Mouse (Mus musculus) liver, adult 2 months (tissue): ENCODE data around the gene Ssmem1. TPM values are rescaled to one million over a fixed set of nuclear protein-coding genes. Genes with fewer than 3 reads are reported as not detected.

Experiments
- DNase-seq: peaks from one replicate; pipeline ENCODE4 v3.0.0-alpha.2; 2011; ENCODE audit warnings: low read depth, low spot score; ENCODE audit errors: extremely low read depth
- H3K27ac ChIP-seq: fragments of 200-500 bp; replicated peaks from 2 replicates; pipeline ENCODE4 v1.5.1; 2012; ENCODE audit warnings: low read depth, mild to moderate bottlenecking, control low read depth, inconsistent platforms, low read length; ENCODE audit not compliant: insufficient read depth
- H3K27me3 ChIP-seq: fragments of 200-500 bp; 2 replicates; pipeline ENCODE4 v1.6.1; 2012; ENCODE audit warnings: mild to moderate bottlenecking, moderate library complexity, low read length, inconsistent platforms; ENCODE audit not compliant: control insufficient read depth, insufficient read depth
- H3K36me3 ChIP-seq: fragments of 200-500 bp; 2 replicates; pipeline ENCODE4 v1.6.1; 2012; ENCODE audit warnings: low read length, inconsistent platforms; ENCODE audit not compliant: control insufficient read depth, insufficient read depth
- H3K4me1 ChIP-seq: fragments of 200-500 bp; 2 replicates; pipeline ENCODE4 v1.6.1; 2011; ENCODE audit warnings: low read length; ENCODE audit not compliant: control insufficient read depth, insufficient read depth
- H3K4me3 ChIP-seq: fragments of 200-500 bp; 2 replicates; pipeline ENCODE4 v1.5.1; 2011; ENCODE audit warnings: low read depth, mild to moderate bottlenecking, control low read depth, low read length, moderate library complexity; ENCODE audit not compliant: insufficient read depth
- H3K79me2 ChIP-seq: fragments of 200-500 bp; 2 replicates; pipeline ENCODE4 v1.6.1; 2012; ENCODE audit warnings: inconsistent platforms, mild to moderate bottlenecking, low read length, moderate library complexity; ENCODE audit not compliant: control insufficient read depth, insufficient read depth
- H3K9ac ChIP-seq: fragments of 200-500 bp; 2 replicates; pipeline ENCODE4 v1.6.1; 2012; ENCODE audit warnings: low read depth, mild to moderate bottlenecking, control low read depth, inconsistent platforms, low read length
- CTCF ChIP-seq: fragments of 200-500 bp; IDR thresholded peaks from 2 replicates; pipeline ENCODE4 v1.5.1; 2011; ENCODE audit warnings: low read depth, low read length, control low read depth
- POLR2A ChIP-seq: fragments of 200-500 bp; IDR thresholded peaks from 2 replicates; pipeline ENCODE4 v1.6.1; 2011; ENCODE audit warnings: low read length, control low read depth; ENCODE audit not compliant: insufficient read depth; ENCODE audit errors: extremely low read depth
- WGBS: fragments of 180-500 bp; shearing (Covaris S2); methylation state at CpG from one replicate; pipeline ENCODE4 v1.1.7; 2018; 5-methylcytosine and 5-hydroxymethylcytosine counted together
- polyA plus RNA-seq: library from polyadenylated mRNA; depleted of rRNA; stranded (reverse); fragments of >200 nt; gene quantifications from 2 replicates; pipeline ENCODE4 v1.2.3, GENCODE M21; 2012
- total RNA-seq: library from RNA; depleted of rRNA; stranded (reverse); fragments of >200 nt; gene quantifications from 2 replicates; pipeline ENCODE4 v1.2.3, GENCODE M21; 2014

Ssmem1 gene
- total and polyA plus RNA-seq, 2 experiments, result not detected

DNA sequence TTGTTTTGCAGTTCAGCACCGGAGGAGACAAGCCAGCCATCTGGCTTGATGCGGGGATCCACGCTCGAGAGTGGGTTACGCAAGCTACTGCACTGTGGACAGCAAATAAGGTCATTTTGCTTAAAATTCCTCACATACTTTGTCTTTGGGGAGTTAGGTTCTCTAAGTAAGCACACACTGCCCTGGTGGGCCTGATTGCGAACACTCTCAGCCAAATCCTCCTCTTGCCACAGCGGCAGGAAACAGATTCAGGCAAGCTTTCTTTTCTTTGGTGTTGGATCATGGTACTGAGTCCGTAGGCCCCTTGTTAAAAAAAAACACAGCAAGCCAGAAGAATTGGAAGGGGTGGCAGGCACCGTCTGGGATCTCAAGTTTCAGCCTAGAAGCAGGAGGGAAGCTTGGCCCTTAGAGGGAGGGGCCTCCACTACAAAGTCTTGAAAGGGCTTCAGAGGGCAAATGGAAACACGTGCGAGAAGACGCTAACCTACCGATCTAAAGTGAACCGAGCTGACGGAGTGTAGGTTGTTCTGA is 39.6 kb downstream of the Ssmem1 start:
- Histone ChIP-seq H3K4me1 (peaks cover 2% of the 10 kb centered on the region; the same call in 1 of the 2 replicates), H3K27ac (no peak overlapping the region), H3K36me3 (no peaks in the 10 kb centered on the region), H3K4me3 (no peak overlapping the region), H3K27me3 (peaks cover 2% of the 10 kb centered on the region; the same call in 1 of the 2 replicates), H3K79me2 (no peaks in the 10 kb centered on the region), H3K9ac (no peak overlapping the region)
- 45% methylated on average over 15 of the region's 15 CpGs for WGBS
- TF ChIP-seq CTCF (no peak), POLR2A (no peak)
- DNase-seq, result peak; percentile 18

DNA sequence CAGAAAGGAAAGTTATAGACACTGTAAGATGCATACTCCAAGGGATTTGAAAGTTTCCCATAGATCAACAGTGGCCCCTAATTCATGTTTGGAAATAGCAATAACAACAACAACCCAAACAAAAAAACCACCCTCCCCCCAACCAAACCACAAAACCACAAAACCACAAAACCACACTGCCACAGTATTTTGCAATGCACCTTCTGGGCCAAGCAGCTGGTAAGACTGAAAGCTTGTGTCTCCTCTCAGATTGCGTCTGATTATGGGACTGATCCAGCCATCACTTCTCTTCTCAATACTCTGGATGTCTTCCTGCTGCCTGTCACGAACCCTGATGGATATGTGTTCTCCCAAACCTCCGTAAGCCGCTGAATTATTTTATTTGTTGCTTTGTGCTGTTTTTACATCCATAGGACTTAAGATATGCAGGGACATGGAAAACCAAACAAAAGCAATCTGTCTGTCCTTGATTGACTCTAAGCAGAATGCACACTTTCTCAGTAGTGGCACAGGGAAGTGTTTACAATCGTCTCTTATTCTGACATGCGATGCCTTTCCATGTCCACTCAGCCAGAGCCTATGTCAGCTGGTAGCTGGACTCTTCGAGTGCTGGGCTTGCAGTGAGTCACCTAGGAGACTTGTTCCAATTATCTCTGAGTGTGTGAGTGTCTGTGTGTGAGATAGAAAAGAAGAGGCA is 41.0 kb downstream of the Ssmem1 start:
- Histone ChIP-seq H3K4me3 (no peak overlapping the region), H3K4me1 (peaks cover 2% of the 10 kb centered on the region; the same call in 1 of the 2 replicates), H3K9ac (no peak overlapping the region), H3K27me3 (peaks cover 2% of the 10 kb centered on the region; the same call in 1 of the 2 replicates), H3K27ac (no peak overlapping the region), H3K36me3 (no peaks in the 10 kb centered on the region), H3K79me2 (no peaks in the 10 kb centered on the region)
- TF ChIP-seq CTCF (no peak), POLR2A (no peak)
- WGBS, result 92% methylated on average over 7 of the region's 7 CpGs
- DNase-seq, result no peak

GRCm38 (mm10) chr6:30551193-30551515 is 41.5 kb downstream of the Ssmem1 start:
- no peak for TF ChIP-seq CTCF
- no peak for TF ChIP-seq POLR2A
- no peaks in the 10 kb centered on the region for H3K79me2 ChIP-seq

DNA sequence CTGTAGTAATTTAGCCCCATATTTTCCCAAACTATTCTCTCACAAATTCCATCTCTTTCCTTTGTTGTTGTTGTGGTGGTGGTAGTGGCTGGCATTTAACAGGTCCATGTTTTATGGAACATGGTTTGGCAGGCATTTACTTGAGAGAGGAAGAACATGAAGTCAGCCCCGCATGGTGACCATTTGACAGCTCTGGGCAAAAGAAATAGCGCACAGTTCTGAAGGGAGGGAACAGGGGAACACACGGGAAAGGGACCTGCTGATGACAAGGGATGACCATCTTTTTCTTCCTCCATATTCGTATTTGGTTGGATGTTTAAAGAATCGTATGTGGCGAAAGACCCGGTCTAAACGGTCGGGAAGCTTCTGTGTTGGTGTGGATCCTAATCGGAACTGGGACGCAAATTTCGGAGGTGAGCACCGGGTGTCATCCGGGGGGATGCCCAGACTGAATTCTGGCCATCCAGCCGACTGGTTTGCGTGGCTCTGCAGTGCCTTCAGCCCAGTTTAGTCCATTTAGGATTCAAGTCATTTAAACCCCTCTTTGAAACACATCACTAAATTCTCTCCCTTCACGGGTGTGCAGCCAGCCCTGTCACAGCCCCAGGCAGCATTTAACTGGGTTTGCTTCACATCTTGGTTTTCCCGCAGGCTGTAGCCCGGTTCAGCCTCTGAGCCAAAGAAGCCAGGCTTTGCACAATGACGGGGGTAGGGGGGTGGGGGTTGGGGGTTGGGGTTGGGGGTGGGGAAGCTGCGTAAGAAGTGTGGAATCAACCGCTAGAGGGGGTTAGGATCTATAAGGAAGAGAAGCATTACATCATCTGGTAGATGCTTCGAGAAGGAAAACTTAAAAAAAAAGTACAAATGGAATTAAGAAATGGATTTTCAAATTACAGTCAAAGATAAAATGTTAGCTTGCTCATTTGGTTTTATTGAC is 42.3 kb downstream of the Ssmem1 start:
- H3K9ac ChIP-seq, result no peak overlapping the region

More at GRCm38 (mm10) chr6:30551193-30551515, 41.5 kb downstream of the Ssmem1 start:
- H3K36me3 ChIP-seq, result no peaks in the 10 kb centered on the region
- no peak for DNase-seq
- no peak overlapping the region for H3K27ac ChIP-seq
- no peak overlapping the region for H3K9ac ChIP-seq
- H3K27me3 ChIP-seq, result peaks cover 2% of the 10 kb centered on the region; the same call in 1 of the 2 replicates
- H3K4me3 ChIP-seq, result no peak overlapping the region
- H3K4me1 ChIP-seq, result peaks cover 2% of the 10 kb centered on the region; the same call in 1 of the 2 replicates

DNA sequence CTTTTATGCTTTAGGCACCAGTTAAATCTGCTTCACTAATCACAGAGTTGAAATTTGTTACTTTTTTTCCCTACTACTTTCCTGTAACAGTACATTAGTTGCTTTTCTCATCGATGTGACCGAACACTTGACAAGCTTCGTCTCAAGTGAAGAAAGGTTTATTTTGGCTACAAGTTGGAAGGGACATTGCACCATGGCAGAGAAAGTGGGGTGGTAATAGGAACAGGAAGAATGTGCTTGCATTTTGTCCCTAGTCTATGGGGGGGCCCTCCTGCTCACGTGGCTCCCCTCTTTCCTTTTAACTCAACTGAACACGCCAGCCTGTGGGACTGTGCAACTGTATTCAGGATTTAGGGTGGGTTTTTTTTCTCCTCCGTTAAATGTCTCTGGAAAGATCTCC is 43.0 kb downstream of the Ssmem1 start:
- H3K36me3 ChIP-seq, result no peaks in the 10 kb centered on the region
- no peak for TF ChIP-seq CTCF
- TF ChIP-seq POLR2A, result no peak
- no peak overlapping the region for H3K27ac ChIP-seq
- H3K27me3 ChIP-seq, result peaks cover 2% of the 10 kb centered on the region; the same call in 1 of the 2 replicates
- no peaks in the 10 kb centered on the region for H3K79me2 ChIP-seq
- DNase-seq, result no peak
- 67% methylated on average over 6 of the region's 6 CpGs for WGBS
- peaks cover 2% of the 10 kb centered on the region; the same call in 1 of the 2 replicates for H3K4me1 ChIP-seq
- H3K9ac ChIP-seq, result no peak overlapping the region
- H3K4me3 ChIP-seq, result no peak overlapping the region

More for the DNA sequence above, 42.3 kb downstream of the Ssmem1 start:
- TF ChIP-seq CTCF, result no peak
- no peak for TF ChIP-seq POLR2A
- no peak for DNase-seq
- Histone ChIP-seq H3K36me3 (no peaks in the 10 kb centered on the region), H3K4me1 (peaks cover 2% of the 10 kb centered on the region; the same call in 1 of the 2 replicates), H3K4me3 (no peak overlapping the region), H3K79me2 (no peaks in the 10 kb centered on the region), H3K27ac (no peak overlapping the region), H3K27me3 (peaks cover 2% of the 10 kb centered on the region; the same call in 1 of the 2 replicates)
- WGBS, result 40% methylated on average over 23 of the region's 23 CpGs
